Mouse (Mus musculus) midbrain, embryonic 11.5 days (tissue): ENCODE data around the gene Sgf29. TPM values are rescaled to one million over a fixed set of nuclear protein-coding genes. Genes with fewer than 3 reads are reported as not detected.

Source experiments
- ATAC-seq: fragments of 200-750 bp; cut with Nextera tagmentation; 2 replicates; pipeline ENCODE4 v1.8.0; 2017; ENCODE audit warnings: moderate TSS enrichment, moderate library complexity; ENCODE audit not compliant: low FRiP score
- DNase-seq: peaks from one replicate; pipeline ENCODE4 v3.0.0; 2015; ENCODE audit warnings: low spot score; ENCODE audit errors: missing footprints
- H3K27ac ChIP-seq: fragments of 300-500 bp; sonication (generic); 2 replicates; pipeline ENCODE4 v1.5.1; 2014; ENCODE audit warnings: low read depth, low read length
- H3K27me3 ChIP-seq: fragments of 300-500 bp; sonication (generic); 2 replicates; pipeline ENCODE4 v1.6.1; 2014; ENCODE audit warnings: mild to moderate bottlenecking, low read length, moderate library complexity, mixed read lengths; ENCODE audit not compliant: control insufficient read depth, insufficient read depth
- H3K36me3 ChIP-seq: fragments of 300-500 bp; sonication (generic); 2 replicates; pipeline ENCODE4 v1.6.1; 2014; ENCODE audit warnings: mild to moderate bottlenecking, low read length, moderate library complexity, mixed read lengths; ENCODE audit not compliant: control insufficient read depth, insufficient read depth
- H3K4me1 ChIP-seq: fragments of 300-500 bp; sonication (generic); 2 replicates; pipeline ENCODE4 v1.6.1; 2014; ENCODE audit warnings: low read length; ENCODE audit not compliant: control insufficient read depth, insufficient read depth
- H3K4me2 ChIP-seq: fragments of 300-500 bp; sonication (generic); 2 replicates; pipeline ENCODE4 v1.6.1; 2014; ENCODE audit warnings: mild to moderate bottlenecking, moderate library complexity
- H3K4me3 ChIP-seq: fragments of 300-500 bp; sonication (generic); 2 replicates; pipeline ENCODE4 v1.5.1; 2014; ENCODE audit warnings: low read depth, low read length
- H3K9ac ChIP-seq: fragments of 300-500 bp; sonication (generic); 2 replicates; pipeline ENCODE4 v1.6.1; 2014; ENCODE audit warnings: low read length
- H3K9me3 ChIP-seq: fragments of 300-500 bp; sonication (generic); 2 replicates; pipeline ENCODE4 v1.6.1; 2016; ENCODE audit warnings: low read length; ENCODE audit not compliant: control insufficient read depth
- WGBS: fragments of 180-500 bp; shearing (Covaris S2); extraction: QIAGEN DNeasy Blood & Tissue Kit; methylation state at CpG from one replicate; pipeline ENCODE4 v1.1.7; 2014; 5-methylcytosine and 5-hydroxymethylcytosine counted together
- polyA plus RNA-seq: library from polyadenylated mRNA; unstranded; fragments of >200 nt; fragmentation: Nextera tagmentation; extraction: Ambion mirVana; gene quantifications from 2 replicates; pipeline ENCODE4 v1.2.1, GENCODE M21; 2014

The Sgf29 gene
- polyA plus RNA-seq, 1 experiment from 2014 or later = 49.4 TPM

GRCm38 (mm10) chr7:126650852-126651251, 1.7 kb downstream of the Sgf29 start:
- Histone ChIP-seq H3K27me3 (no peaks in the 10 kb centered on the region), H3K4me2 (no peak overlapping the region), H3K9ac (no peak overlapping the region), H3K4me1 (peaks cover 3% of the 10 kb centered on the region; the same call in 1 of the 2 replicates), H3K4me3 (no peak overlapping the region), H3K36me3 (no peaks in the 10 kb centered on the region), H3K27ac (no peak overlapping the region), H3K9me3 (no peaks in the 10 kb centered on the region)
- no peak for DNase-seq
- ATAC-seq = no peak
- 88% methylated on average over 2 of the region's 2 CpGs for WGBS

- no peaks in the 10 kb centered on the region for H3K9me3 ChIP-seq
- peaks cover 3% of the 10 kb centered on the region; the same call in 1 of the 2 replicates for H3K4me1 ChIP-seq
- no peak overlapping the region for H3K9ac ChIP-seq
- H3K4me3 ChIP-seq = no peak overlapping the region
- DNase-seq (no peak), ATAC-seq (no peak)
- no peaks in the 10 kb centered on the region for H3K27me3 ChIP-seq
- H3K4me2 ChIP-seq = no peak overlapping the region
- H3K36me3 ChIP-seq = no peaks in the 10 kb centered on the region
- H3K27ac ChIP-seq = no peak overlapping the region
- 90% methylated on average over 2 of the region's 2 CpGs for WGBS
These were observed 4.9 kb downstream of the Sgf29 start for GRCm38 (mm10) chr7:126653991-126654390.

- 89% methylated on average over 3 of the region's 3 CpGs for WGBS
- no peak overlapping the region for H3K4me2 ChIP-seq
- no peak for DNase-seq
- H3K36me3 ChIP-seq = no peaks in the 10 kb centered on the region
- no peak overlapping the region for H3K27ac ChIP-seq
- H3K4me3 ChIP-seq = no peak overlapping the region
- H3K4me1 ChIP-seq = no peaks in the 10 kb centered on the region
- H3K27me3 ChIP-seq = no peaks in the 10 kb centered on the region
- no peaks in the 10 kb centered on the region for H3K9me3 ChIP-seq
- no peak for ATAC-seq
- H3K9ac ChIP-seq = no peak overlapping the region
These were observed 6.6 kb downstream of the Sgf29 start for GRCm38 (mm10) chr7:126655695-126656094.

- Histone ChIP-seq H3K4me2 (no peak overlapping the region), H3K27me3 (no peaks in the 10 kb centered on the region), H3K9me3 (no peaks in the 10 kb centered on the region), H3K4me1 (no peaks in the 10 kb centered on the region), H3K9ac (no peak overlapping the region), H3K36me3 (no peaks in the 10 kb centered on the region), H3K27ac (no peak overlapping the region), H3K4me3 (no peak overlapping the region)
- no peak for ATAC-seq
- no peak for DNase-seq
- 97% methylated on average over 1 of the region's 1 CpGs for WGBS
These were observed 8.4 kb downstream of the Sgf29 start for GRCm38 (mm10) chr7:126657522-126657921.

GRCm38 (mm10) chr7:126659771-126660170, 10.7 kb downstream of the Sgf29 start:
- DNase-seq (no peak), ATAC-seq (no peak)
- Histone ChIP-seq H3K36me3 (peaks cover under 1% of the 10 kb centered on the region; the same call in 1 of the 2 replicates), H3K4me3 (no peak overlapping the region), H3K27ac (no peak overlapping the region), H3K27me3 (no peaks in the 10 kb centered on the region), H3K9me3 (no peaks in the 10 kb centered on the region), H3K4me1 (no peaks in the 10 kb centered on the region), H3K4me2 (no peak overlapping the region), H3K9ac (no peak overlapping the region)
- 87% methylated on average over 3 of the region's 3 CpGs for WGBS

- DNase-seq (no peak), ATAC-seq (no peak)
- Histone ChIP-seq H3K36me3 (peaks cover 3% of the 10 kb centered on the region; the same call in 1 of the 2 replicates), H3K4me1 (no peaks in the 10 kb centered on the region), H3K27ac (no peak overlapping the region), H3K9ac (no peak overlapping the region), H3K27me3 (no peaks in the 10 kb centered on the region), H3K9me3 (no peaks in the 10 kb centered on the region), H3K4me2 (no peak overlapping the region), H3K4me3 (no peak overlapping the region)
- WGBS = 82% methylated on average over 8 of the region's 8 CpGs
These were observed 14.5 kb downstream of the Sgf29 start for GRCm38 (mm10) chr7:126663646-126664045.

GRCm38 (mm10) chr7:126665269-126665668, 16.2 kb downstream of the Sgf29 start:
- Histone ChIP-seq H3K4me2 (no peak overlapping the region), H3K9ac (no peak overlapping the region), H3K36me3 (peaks cover 3% of the 10 kb centered on the region; the same call in 1 of the 2 replicates), H3K27me3 (no peaks in the 10 kb centered on the region), H3K27ac (no peak overlapping the region), H3K4me1 (no peaks in the 10 kb centered on the region), H3K9me3 (no peaks in the 10 kb centered on the region), H3K4me3 (no peak overlapping the region)
- DNase-seq (no peak), ATAC-seq (no peak)
- 96% methylated on average over 3 of the region's 3 CpGs for WGBS

- no peaks in the 10 kb centered on the region for H3K27me3 ChIP-seq
- DNase-seq = no peak
- H3K4me1 ChIP-seq = no peaks in the 10 kb centered on the region
- H3K4me3 ChIP-seq = no peak overlapping the region
- ATAC-seq = no peak
- WGBS = 88% methylated on average over 9 of the region's 9 CpGs
- no peak overlapping the region for H3K27ac ChIP-seq
- no peak overlapping the region for H3K4me2 ChIP-seq
- H3K36me3 ChIP-seq = peaks cover 3% of the 10 kb centered on the region; the same call in 1 of the 2 replicates
- no peaks in the 10 kb centered on the region for H3K9me3 ChIP-seq
- no peak overlapping the region for H3K9ac ChIP-seq
These were observed 18.5 kb downstream of the Sgf29 start for GRCm38 (mm10) chr7:126667495-126668090.

GRCm38 (mm10) chr7:126668452-126668851, 19.3 kb downstream of the Sgf29 start:
- ATAC-seq (no peak), DNase-seq (no peak)
- no peaks in the 10 kb centered on the region for H3K27me3 ChIP-seq
- H3K27ac ChIP-seq = no peak overlapping the region
- H3K9ac ChIP-seq = no peak overlapping the region
- no peaks in the 10 kb centered on the region for H3K4me1 ChIP-seq
- 86% methylated on average over 5 of the region's 5 CpGs for WGBS
- H3K9me3 ChIP-seq = no peaks in the 10 kb centered on the region
- peaks cover 6% of the 10 kb centered on the region; the same call in 1 of the 2 replicates for H3K36me3 ChIP-seq
- H3K4me2 ChIP-seq = no peak overlapping the region
- no peak overlapping the region for H3K4me3 ChIP-seq
